Mouse (Mus musculus): ENCODE results near the gene Zswim3. TPM values are rescaled to one million over a fixed set of nuclear protein-coding genes. Genes with fewer than 3 reads are reported as not detected.

Zswim3 gene
- total RNA-seq, 2 experiments from 2014 or later = 2.5 to 2.7 TPM

GRCm38 (mm10) chr2:164868491-164868890 lies 63.6 kb downstream of the Zswim3 start:
- no peak for DNase-seq
- intact Hi-C loops (cut with DNase I) = no loop called here

Other genes with a start within 250 kb of the Zswim3 start
- 1 to 10 TPM; 1.0 to 1.2 TPM for gene Wfdc2, start 242.7 kb upstream of the Zswim3 start, total RNA-seq (2021)
- not detected for gene Spint3, start 231.6 kb upstream of the Zswim3 start, total RNA-seq (2021)
- gene Wfdc6a, start 219.7 kb upstream of the Zswim3 start, total RNA-seq (2021) = under 1 TPM in 1 of 2 experiments, not detected in 1; 0.53 TPM
- not detected for gene Eppin, start 211.5 kb upstream of the Zswim3 start, total RNA-seq (2021)
- gene Wfdc6b, start 191.6 kb upstream of the Zswim3 start, total RNA-seq (2021) = not detected
- gene Wfdc8, start 191.5 kb upstream of the Zswim3 start, total RNA-seq (2021) = not detected
- not detected for gene Wfdc16, start 166.3 kb upstream of the Zswim3 start, total RNA-seq (2021)
- not detected for gene Wfdc10, start 149.1 kb upstream of the Zswim3 start, total RNA-seq (2021)
- gene Wfdc9, start 148.5 kb upstream of the Zswim3 start, total RNA-seq (2021) = not detected
- not detected for gene Wfdc11, start 131.0 kb upstream of the Zswim3 start, total RNA-seq (2021)
- not detected for gene Wfdc13, start 120.0 kb upstream of the Zswim3 start, total RNA-seq (2021)
- not detected for gene Spint4, start 106.6 kb upstream of the Zswim3 start, total RNA-seq (2021)
- not detected for gene Spint5, start 89.8 kb upstream of the Zswim3 start, total RNA-seq (2021)
- not detected for gene Wfdc3, start 59.2 kb upstream of the Zswim3 start, total RNA-seq (2021)
- 10 to 100 TPM; 22.8 to 29.3 TPM for gene Dnttip1, start 59.1 kb upstream of the Zswim3 start, total RNA-seq (2021)
- 1 to 10 TPM; 2.5 to 3.1 TPM for gene Ube2c, start 35.2 kb upstream of the Zswim3 start, total RNA-seq (2021)
- not detected for gene Tnnc2, start 25.1 kb upstream of the Zswim3 start, total RNA-seq (2021)
- gene Snx21, start 19.3 kb upstream of the Zswim3 start, total RNA-seq (2021) = 10 to 100 TPM; 23.4 to 29.0 TPM
- gene Acot8, start 216 bp upstream of the Zswim3 start, total RNA-seq (2021) = 10 to 100 TPM; 10.4 to 13.0 TPM
- gene Zswim1, start 17.6 kb downstream of the Zswim3 start, total RNA-seq (2021) = 1 to 10 TPM; 4.2 to 4.5 TPM
- under 1 TPM; 0.46 to 0.78 TPM for gene Spata25, start 23.4 kb downstream of the Zswim3 start, total RNA-seq (2021)
- 100 to 1,000 TPM; 103 to 106 TPM for gene Ctsa, start 27.8 kb downstream of the Zswim3 start, total RNA-seq (2021)
- gene Neurl2, start 28.4 kb downstream of the Zswim3 start, total RNA-seq (2021) = 10 to 100 TPM; 46.2 to 51.4 TPM
- 10 to 100 TPM; 40.3 to 46.3 TPM for gene Pltp, start 52.6 kb downstream of the Zswim3 start, total RNA-seq (2021)
- gene Pcif1, start 74.2 kb downstream of the Zswim3 start, total RNA-seq (2021) = 10 to 100 TPM; 34.1 to 34.5 TPM
- gene Zfp335, start 106.7 kb downstream of the Zswim3 start, total RNA-seq (2021) = 10 to 100 TPM in 1 of 2 experiments, 1 to 10 TPM in 1; 8.5 to 10.0 TPM
- gene Mmp9, start 135.7 kb downstream of the Zswim3 start, total RNA-seq (2021) = under 1 TPM; 0.87 to 0.97 TPM
- gene Slc12a5, start 155.7 kb downstream of the Zswim3 start, total RNA-seq (2021) = under 1 TPM; 0.33 to 0.87 TPM
- 10 to 100 TPM; 17.7 to 18.3 TPM for gene Ncoa5, start 229.8 kb downstream of the Zswim3 start, total RNA-seq (2021)

All from heart, postnatal 36 days (tissue).